Mouse (Mus musculus) induced T-regulatory cell, adult 2 months (primary cell): ENCODE data around the gene Nt5dc2.

Experiments used
- DNase-seq: peaks from one replicate; pipeline ENCODE4 v3.0.0-alpha.2; 2012; ENCODE audit warnings: low read depth

The Nt5dc2 gene

DNA sequence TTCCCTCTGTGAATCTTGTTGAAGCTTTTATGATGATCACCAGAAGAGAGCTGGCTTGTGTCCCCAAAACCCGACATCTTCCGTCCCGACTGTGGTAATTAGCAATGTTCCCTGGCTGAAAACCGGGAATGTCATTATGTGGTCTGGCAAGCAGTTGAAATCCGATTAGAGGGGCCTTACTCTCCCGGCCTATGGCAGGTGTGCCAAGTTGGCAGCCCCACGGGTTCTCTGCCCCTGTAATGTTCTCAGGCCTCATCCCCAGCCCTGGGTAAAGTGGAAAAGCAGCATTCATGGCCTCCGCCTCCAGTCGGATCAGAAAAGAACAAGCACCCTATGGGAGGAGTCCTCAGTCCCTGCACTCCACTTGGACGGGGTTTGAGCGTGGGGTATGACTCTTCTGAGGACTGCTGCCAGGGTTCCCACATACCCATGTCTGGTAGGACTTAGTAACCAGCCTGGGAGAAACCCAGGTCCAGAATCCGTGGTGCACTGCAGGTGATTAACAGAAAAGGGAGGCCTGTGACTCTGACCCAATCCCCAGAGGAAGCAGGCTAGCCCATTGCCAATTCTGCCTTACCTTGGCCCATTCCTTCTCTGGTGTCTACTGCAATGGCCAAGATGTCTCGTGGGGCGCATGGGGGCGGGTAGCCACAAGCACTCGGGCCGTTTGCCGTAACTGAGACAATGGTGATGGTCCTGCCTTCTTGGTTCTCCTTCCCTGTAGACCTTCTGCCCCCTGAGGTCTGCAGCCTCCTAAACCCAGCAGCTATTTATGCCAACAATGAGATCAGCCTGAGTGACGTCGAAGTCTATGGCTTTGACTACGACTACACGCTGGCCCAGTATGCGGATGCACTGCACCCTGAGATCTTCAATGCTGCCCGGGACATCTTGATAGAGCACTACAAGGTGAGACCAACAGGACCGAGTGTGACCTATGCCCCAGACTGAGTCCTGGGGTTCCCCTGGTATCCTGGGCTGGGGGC is 3.5 kb downstream of the Nt5dc2 start:
- no peak for DNase-seq

DNA sequence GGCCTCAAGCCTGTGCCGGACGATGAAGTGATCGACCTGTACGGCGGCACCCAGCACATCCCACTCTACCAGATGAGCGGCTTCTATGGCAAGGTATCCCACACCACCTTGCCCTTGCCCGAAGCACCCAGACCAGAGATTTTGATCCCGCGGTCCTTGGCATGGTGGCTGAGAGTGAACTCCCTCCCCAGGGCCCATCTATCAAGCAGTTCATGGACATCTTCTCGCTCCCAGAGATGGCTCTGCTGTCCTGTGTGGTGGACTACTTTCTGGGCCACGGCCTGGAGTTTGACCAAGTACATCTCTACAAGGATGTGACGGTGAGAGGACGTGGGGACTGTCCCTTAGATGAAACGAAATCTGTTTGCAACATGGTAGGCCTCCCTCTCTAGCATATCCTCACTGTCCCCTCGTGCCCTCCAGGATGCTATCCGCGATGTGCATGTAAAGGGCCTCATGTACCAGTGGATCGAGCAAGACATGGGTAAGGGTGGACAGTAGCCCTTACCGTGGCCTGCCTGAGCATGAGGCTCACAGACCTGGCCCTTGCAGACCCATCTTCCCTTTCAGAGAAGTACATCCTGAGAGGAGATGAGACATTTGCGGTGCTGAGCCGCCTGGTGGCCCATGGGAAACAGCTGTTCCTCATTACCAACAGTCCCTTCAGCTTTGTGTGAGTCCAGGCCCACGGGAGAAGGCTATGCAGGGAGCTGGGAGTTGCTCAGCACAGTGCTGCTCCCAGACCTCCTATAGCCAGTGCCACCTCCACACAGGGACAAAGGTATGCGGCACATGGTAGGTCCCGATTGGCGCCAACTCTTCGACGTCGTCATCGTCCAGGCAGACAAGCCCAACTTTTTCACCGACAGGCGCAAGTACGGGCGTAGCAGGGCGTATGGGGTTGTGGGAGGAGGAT is 4.9 kb downstream of the Nt5dc2 start:
- no peak for DNase-seq

DNA sequence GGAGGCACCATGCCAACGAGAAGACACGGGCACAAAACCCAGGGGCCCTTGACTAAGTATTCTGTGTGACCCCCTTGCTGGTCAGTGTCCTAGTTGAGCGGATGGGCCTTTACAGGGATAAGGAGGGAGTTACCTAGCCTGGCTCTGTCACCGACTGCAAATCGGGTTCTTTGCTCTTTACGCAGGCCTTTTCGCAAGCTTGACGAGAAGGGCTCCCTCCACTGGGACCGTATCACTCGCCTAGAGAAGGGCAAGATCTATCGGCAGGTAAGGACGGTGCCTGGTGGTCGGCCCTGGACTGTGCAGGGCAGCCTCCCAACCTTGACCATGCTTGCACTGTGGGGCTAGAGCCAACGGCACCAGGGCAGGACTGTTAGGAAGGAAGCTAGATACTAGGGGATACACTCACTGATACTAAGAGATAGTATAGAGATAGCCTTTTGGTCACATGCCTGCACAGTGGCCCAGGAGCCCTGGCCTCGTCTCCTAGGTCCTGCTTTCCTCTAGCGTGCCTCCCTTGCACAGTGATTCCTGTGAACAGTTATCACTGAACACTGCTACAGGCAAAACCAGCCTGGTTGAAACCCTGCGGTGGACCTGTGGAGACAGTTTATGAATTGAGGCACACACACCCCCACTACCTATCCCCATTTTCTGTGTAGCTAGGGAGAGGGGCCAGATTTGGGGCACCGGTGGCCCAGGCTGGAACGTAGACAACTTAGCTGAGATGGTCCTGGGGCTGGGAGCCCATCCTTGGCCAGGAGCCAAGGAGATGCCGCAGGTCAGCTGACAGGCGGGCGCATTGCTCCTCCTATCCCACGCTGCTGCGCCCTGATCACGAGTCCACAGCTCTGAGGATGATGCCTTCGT is 5.8 kb downstream of the Nt5dc2 start:
- no peak for DNase-seq

DNA sequence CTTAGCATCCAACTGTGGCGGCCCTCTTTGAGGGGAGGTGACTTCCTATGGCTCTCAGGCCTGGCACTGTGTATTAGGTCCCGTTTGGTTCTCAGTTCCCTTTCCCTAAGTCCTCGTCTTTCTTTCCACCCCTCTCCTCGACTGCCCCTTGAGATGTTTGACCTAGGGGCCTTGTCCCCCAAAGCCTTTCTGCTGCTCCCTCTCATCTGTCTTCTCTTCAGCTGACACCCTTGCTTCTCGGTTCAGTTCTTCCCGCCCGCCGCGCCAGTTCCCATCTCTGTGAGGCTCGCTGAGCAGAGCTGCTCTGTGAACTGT is 6.4 kb downstream of the Nt5dc2 start:
- no peak for DNase-seq

DNA sequence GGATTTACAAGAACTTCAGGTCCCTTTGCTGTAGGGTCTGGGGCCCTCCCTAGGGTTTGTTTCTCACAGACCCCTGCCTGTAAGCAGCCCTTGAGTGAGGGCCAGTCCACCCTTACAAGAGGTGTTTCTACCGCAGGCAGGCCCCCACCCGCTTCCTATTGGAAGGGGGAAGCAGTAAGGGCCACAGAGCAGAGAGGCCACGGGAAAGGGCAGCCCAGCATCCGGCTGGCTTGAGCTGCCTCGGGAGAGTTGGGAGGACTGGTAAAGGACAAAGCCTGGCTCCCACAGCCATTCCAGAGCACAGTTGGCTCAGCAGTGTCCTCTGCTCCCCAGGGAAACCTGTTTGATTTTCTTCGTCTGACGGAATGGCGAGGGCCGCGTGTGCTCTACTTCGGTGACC is 6.9 kb downstream of the Nt5dc2 start:
- no peak for DNase-seq

DNA sequence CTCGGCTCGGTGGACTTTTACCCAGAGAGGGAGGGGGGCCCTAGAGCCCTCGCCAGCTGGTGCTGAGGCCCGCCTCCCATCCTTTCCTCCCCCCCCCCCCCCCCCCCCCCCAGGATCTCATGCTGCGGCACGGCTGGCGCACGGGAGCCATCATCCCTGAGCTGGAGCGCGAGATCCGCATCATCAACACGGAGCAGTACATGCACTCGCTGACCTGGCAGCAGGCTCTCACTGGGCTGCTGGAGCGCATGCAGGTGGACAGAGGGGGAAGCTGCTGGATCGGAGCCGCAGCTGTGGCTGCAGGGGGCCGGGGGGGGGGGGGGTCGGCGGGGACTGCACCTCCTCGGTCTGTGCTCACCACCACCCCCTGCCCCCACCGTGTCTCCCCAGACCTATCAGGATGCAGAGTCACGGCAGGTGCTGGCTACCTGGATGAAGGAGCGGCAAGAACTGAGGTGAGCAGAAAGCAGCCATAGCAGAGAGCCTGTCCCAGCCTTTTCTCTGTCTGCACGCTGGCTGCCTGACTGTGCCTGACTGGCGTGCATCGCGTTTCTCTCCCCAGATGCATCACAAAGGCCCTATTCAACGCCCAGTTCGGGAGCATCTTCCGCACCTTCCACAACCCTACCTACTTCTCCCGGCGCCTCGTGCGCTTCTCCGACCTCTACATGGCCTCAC is 7.5 kb downstream of the Nt5dc2 start:
- no peak for DNase-seq

DNA sequence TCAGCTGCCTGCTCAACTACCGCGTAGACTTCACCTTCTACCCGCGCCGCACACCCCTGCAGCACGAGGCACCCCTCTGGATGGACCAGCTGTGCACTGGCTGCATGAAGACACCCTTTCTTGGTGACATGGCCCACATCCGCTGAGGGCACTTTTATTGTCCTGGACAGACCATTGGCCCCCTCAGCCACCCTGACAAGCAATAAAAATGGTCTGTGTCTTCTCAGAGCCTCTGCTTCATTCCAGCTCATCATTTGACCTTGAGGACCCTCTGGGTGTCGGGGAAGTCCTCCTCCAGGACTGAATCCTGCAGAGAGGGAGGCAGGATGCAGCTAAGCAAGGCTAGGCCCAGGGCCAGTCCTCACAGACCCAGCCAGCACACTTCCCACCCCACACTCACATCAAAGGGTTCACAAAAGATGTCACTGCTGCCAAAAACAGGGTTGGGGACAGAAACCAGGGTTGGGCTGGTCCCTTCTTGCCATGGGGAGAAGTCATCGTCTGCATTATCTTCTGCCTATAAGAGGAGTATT is 8.1 kb downstream of the Nt5dc2 start:
- no peak for DNase-seq

DNA sequence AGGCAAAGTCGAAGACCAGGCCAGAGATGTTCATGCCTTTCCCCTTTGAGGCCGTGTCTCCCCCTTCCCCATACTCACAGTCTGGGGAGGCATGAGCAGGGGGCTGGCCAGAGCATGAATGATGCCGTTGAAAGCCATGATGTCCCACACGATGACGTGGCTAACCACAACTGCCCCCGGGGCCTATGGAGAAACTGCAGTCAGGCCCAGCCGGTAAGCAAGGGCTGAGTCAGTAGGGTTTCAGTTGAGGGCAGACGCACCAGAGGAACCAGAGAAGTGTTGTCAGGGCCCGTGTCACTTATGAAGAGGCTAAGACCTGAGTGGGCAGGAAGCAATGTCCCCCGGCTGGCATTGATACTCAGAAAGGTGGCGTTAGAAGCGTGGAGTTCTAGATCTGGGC is 8.8 kb downstream of the Nt5dc2 start:
- no peak for DNase-seq

DNA sequence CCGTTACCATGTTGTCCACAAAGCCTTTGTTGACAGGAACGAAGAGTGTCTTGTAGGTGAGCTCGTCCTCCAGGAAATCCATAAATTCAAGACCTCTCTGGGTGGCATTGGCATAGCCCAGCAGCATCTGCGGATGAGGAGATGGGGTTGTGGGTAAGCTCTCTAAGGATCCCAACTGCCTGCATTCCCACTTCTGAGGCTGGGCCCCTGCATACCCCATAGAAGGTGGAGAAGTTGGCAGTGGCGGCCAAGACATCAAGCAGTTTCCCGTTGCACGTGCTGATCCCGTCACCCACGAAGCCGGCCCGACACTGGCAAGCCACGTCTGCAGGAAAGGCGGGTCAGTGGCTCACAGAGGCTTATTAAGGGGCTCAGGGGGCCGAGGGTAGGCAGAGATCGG is 9.3 kb downstream of the Nt5dc2 start:
- DNase-seq = no peak

DNA sequence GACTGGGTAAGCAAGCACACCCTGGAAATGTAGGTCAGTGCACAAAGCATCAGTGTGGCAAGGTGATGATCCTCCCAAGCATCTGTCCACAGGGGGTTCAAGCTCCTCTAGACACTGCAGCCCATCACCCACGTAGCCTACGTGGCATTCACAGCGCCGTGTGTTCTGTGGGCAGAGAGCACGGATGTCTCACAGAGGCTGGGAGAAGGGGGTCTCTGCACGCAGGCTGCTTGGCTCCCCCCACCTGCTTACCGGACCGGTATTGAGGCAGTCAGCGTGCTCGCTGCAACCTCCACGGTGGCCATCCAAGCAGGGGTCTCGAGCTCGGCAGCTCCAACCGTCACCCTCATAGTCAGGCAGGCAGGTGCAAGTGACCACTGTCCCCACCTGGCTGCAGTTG is 10.2 kb downstream of the Nt5dc2 start:
- no peak for DNase-seq

DNA sequence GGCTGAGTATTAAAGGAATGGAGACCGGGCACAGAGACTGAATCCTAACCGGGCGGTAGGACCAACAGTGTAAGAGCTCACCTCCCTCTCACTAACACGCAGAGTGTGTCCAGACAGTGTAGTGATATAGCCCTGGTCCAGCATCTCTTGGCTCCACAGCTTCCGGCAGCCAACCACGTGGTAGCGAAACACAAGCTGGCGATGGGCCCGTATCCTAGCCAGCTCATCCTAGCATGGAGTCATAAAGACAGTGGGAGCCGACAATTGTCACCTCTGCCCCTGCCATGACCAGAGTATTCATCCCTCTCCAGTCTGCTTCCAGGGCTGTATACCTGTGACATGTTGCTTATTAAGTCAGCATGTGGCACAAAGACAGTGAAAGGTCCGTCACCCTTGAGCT is 14.8 kb downstream of the Nt5dc2 start:
- DNase-seq = no peak

DNA sequence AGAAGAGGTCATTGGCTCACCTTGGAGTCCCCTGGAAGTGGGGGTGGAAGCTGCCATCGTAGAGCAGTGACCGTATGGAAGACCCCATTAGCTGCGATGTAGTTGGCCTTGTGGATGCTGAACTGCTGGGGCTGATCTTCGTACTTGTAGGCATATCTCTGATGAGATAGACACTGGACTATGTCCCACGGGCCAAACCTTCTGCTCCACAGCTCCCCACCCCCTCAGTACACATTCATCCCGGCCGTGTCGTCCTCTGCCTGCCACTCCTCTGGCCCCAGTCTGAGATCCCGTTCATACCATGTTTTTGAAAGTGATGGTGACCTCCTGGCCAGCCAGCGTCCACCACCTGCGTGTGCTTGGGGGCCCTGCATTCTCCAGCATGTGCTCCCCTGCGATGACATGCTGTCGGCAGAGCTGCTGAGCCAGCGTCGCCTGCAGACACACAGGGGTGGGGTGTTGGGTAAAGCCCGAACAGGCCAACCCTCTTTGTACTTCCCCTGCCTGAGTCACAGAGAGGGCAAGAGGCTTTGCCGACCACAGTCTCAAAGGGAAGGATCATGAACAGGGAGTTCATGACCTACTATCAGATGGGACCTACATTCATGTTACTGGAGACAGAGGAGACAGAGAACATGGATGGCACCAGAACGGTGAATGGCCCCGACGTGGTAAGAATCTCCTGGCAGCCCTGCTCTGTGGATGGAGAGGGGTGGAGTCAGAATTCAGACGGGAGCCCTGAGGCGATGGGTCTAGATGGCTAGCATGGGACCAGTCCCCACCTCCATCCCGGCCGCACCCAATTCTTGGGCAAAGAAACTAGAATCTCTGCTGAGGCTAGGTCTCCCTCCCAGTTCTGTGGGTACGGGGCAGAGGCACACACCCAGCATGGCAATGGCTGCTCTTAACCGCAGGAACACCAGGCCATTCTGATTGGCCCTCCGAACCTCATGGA is 29.6 kb downstream of the Nt5dc2 start:
- DNase-seq = peak; percentile 39

DNA sequence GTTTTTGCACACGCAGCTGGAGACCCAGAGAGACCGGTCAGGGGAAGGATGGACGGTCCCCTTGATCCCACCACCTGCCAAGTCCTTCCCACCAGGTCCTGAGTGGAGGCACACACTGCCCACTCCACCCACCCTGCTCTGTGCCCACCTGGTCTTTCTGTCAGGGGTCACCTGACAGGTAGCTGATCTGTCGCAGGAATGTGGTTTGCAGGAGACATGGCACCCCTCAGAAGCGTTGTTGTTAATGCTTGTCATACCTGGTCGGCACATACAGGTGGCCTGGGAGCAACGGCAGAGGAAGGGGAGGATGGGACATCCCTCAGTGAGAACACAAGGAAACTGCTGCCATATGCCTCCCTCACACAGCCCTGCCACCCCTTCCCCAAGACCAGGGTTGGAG is 30.3 kb downstream of the Nt5dc2 start:
- DNase-seq = no peak

DNA sequence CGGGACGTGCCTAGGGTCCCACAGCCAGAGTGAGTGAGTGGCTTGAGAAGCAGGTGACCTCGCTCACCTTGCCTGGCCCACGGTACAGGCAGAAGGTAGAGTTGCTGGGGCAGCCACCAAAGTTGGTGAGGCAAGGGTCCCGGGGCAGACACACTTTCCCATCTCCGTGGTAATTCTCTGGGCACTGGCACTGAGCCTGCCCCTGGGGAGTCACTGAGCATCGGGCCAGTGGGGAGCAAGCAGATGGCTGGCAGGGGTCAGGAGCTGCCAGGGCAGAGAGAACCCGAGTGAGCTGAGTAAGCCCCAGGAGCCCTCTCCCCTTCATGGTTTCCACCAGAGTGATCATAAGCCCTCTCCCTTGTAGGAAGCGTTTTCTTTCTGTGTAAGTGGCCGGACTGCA is 30.8 kb downstream of the Nt5dc2 start:
- DNase-seq = no peak

DNA sequence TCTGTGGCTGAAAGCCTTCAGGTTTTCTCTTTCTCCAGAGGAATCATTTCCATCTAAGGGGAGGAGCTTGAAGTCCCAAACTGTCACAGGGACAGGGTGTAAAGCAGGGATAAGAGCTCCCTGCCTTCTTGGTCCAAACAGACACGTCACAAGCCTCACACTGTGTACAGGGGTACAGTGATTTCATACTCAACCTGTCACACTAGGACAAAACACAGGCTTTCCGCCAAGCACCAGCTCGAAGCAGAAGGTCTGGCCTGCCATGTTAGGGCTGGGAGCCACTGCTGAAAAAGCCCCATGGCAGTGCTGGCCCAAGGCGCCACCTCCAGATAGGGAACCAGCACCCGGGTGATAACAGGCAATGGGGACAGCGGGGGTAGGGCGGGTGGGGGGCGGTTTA is 33.2 kb downstream of the Nt5dc2 start:
- no peak for DNase-seq

DNA sequence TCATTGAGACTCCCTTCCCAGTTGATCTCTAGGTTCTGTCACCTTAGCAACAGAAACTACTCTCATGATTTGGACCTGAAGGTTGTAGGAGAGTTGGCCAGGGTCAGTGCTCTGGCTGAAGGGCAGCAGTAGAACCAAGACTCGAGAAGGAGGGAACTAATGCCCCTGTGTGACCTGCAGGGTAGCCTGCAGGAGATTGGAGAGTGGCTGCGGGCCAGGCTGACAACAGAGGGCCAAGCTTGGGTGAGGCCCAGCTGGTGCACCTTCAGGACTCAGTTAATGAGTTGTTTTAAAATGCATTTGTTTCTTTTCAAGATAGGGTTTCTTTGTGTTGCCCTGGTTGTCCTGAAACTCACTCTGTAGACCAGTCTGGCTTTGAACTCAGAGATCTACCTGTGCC is 34.2 kb downstream of the Nt5dc2 start:
- no peak for DNase-seq

DNA sequence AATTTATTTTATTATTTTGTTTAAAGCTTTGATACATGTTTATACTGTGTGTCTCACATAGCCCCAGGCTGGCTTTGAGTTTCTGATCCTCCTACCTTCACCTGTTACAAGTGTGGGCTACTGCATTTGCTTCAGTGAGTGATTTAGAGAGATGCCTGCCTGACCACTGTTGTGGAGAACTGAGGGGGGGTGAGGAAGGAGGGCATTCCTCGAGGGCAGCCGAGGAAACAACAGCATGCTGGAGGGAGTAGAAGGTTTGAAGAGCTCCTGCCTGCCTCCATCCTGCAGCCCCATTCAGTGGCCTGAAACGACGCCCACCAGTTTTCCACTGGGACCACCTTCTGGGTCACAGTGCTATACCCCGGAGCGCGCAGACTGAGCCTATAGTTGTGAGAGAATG is 34.6 kb downstream of the Nt5dc2 start:
- DNase-seq = no peak

DNA sequence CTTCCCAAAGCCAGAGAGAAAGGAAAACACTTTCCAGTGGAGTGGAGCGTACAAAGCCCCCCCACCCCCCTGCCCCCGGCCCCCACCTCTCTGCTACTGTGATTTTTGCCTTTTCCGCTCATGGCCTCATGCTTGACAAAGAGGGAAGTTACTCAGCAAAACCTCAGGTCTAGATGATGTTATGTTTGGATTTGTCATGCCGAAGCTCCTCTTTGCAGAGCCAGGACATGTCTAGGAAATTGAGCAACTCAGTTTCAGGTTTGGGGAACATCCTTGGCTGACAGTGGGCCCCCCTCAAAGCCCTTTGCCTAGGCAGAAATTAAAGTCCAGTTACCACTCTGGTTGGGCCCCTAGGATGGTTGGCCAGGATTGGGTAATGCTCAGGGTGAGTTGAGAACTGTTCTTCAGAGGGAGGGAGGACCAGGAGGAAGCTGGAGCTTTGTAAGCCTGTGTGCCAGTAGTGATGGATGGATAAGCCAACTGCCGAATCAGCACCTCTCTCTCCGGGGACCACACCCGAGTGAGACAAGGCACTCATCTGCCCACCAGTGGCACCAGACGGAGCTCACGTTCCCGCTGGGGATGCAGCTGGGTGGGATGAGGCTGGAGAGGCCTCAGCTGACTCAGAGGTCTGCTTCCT is 35.3 kb downstream of the Nt5dc2 start:
- DNase-seq = no peak

DNA sequence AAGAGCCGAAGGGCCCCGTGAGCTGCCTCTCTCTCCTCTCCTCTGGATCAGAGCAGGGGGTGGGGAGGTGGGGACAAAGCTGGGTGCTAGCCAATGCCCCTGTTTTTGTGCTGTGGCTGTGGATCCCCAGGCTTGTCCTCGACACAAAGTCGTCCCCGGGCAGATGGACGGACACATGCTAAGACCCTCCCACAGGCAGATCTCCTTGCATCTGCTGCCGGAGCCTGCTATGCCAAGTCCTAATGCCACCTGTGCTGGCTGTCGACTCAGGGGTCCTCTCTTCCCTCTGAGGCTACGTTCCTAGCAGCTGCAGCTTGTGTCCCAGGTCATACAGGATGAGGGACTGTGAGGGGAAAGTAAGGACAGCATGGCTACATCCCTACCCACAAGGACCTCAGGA is 36.0 kb downstream of the Nt5dc2 start:
- DNase-seq = no peak

DNA sequence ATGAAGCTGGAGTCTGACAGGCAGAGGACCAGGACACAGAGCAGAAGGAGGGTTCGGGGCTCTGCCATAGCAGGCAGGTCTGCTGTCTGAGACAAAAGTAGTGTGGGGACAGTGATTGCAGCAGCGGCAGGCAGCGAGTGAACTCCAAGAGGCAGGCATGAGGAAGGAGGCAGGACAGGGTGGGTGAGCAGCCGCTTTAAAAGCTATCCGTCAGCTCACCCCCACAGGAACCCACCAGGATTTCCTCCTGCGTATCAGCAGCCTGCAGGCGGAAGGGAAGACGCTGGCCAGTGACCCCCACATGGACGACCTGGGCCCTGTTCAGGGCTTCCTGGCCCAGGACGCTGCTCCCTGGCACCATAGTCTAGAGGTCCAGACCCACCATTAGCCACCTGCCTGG is 37.6 kb downstream of the Nt5dc2 start, which contains the start of gene Stab1:
Stab1 (minus strand) TSS at position 217 of the 400 bp plus-strand sequence.
- no peak for DNase-seq
